Mouse (Mus musculus) midbrain, postnatal 0 days (tissue): Measurements from ENCODE around the gene Chst13. TPM values are rescaled to one million over a fixed set of nuclear protein-coding genes. Genes with fewer than 3 reads are reported as not detected.

Source experiments
- ATAC-seq: fragments of 200-750 bp; cut with Nextera tagmentation; 2 replicates; pipeline ENCODE4 v1.8.0; 2017; ENCODE audit warnings: moderate number of reproducible peaks, mild to moderate bottlenecking, moderate TSS enrichment, moderate library complexity; ENCODE audit not compliant: low FRiP score
- DNase-seq: peaks from one replicate; pipeline ENCODE4 v3.0.0-alpha.2; 2015; ENCODE audit warnings: low spot score
- H3K27ac ChIP-seq: fragments of 300-500 bp; sonication (generic); 2 replicates; pipeline ENCODE4 v1.5.1; 2014; ENCODE audit warnings: low read depth, mild to moderate bottlenecking, low read length, mixed read lengths
- H3K27me3 ChIP-seq: fragments of 300-500 bp; sonication (generic); 2 replicates; pipeline ENCODE4 v1.6.1; 2014; ENCODE audit warnings: low read length, control low read depth, mixed read lengths; ENCODE audit not compliant: insufficient read depth
- H3K36me3 ChIP-seq: fragments of 300-500 bp; sonication (generic); 2 replicates; pipeline ENCODE4 v1.6.1; 2014; ENCODE audit warnings: low read length, control low read depth, mixed read lengths; ENCODE audit not compliant: insufficient read depth
- H3K4me1 ChIP-seq: fragments of 300-500 bp; sonication (generic); 2 replicates; pipeline ENCODE4 v1.6.1; 2014; ENCODE audit warnings: mild to moderate bottlenecking, control low read depth, antibody characterized with exemption, low read length, mixed read lengths; ENCODE audit not compliant: insufficient read depth
- H3K4me2 ChIP-seq: fragments of 300-500 bp; sonication (generic); 2 replicates; pipeline ENCODE4 v1.6.1; 2014; ENCODE audit warnings: low read depth, mild to moderate bottlenecking, low read length, mixed read lengths; ENCODE audit not compliant: poor library complexity, severe bottlenecking
- H3K4me3 ChIP-seq: fragments of 300-500 bp; sonication (generic); 2 replicates; pipeline ENCODE4 v1.5.1; 2014; ENCODE audit warnings: low read depth, mild to moderate bottlenecking, low read length, moderate library complexity
- H3K9ac ChIP-seq: fragments of 300-500 bp; sonication (generic); replicated peaks from 2 replicates; pipeline ENCODE4 v1.6.1; 2014; ENCODE audit warnings: mild to moderate bottlenecking, low read length, moderate library complexity, mixed read lengths; ENCODE audit not compliant: poor library complexity, severe bottlenecking
- H3K9me3 ChIP-seq: fragments of 300-500 bp; sonication (generic); 2 replicates; pipeline ENCODE4 v1.6.1; 2016; ENCODE audit warnings: low read length, control low read depth
- CTCF ChIP-seq: IDR thresholded peaks from 2 replicates; pipeline ENCODE4 v1.5.1; 2016; ENCODE audit warnings: antibody characterized with exemption, mild to moderate bottlenecking
- WGBS: fragments of 180-500 bp; shearing (Covaris S2); extraction: QIAGEN DNeasy Blood & Tissue Kit; methylation state at CpG from one replicate; pipeline ENCODE4 v1.1.7; 2014; 5-methylcytosine and 5-hydroxymethylcytosine counted together
- polyA plus RNA-seq: library from polyadenylated mRNA; unstranded; fragments of >200 nt; fragmentation: Nextera tagmentation; extraction: Ambion mirVana; gene quantifications from 2 replicates; pipeline ENCODE4 v1.2.1, GENCODE M21; 2015
- total RNA-seq: library from RNA; depleted of rRNA; stranded (reverse); fragments of >200 nt; gene quantifications from 2 replicates; pipeline ENCODE4 v1.2.3, GENCODE M21; 2014

Gene Chst13
- total and polyA plus RNA-seq, 2 experiments from 2014 or later = 0.44 TPM; not detected in 1

DNA sequence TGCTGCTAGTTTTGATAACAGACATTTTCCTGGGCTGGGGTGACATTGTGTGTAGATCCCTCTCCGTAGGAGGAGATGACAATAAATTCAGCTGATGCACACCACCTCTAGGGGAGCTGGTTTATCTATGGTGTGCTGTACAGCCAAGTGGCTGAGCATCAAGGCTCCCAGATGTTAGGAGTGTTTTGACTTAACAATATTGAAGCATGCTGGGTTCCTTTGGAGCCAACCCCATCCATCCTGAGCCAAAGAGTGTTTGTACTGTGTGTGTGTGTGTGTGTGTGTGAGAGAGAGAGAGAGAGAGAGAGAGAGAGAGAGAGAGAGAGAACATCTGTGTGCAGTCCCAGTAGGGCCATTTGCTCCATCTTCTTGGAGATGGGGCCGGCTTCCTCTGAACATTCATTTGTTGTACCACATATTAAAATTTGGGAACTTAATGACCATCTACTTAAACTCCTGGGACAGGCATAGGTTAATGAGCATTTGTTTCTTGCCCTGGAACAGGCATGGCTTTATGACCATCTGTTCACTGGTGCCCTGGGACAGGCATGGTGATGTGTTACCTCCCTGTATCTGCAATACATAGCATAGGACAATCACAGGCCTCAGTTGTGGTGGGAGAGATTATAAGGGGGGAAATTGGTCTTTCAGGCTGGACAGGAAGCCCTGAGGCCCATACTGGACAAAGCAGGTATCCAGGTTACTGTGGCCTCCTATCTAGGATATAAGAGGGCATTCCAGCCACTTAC lies 7.3 kb downstream of the Chst13 start:
- no peak for ATAC-seq
- Histone ChIP-seq H3K27me3 (no peaks in the 10 kb centered on the region), H3K9me3 (no peaks in the 10 kb centered on the region)

DNA sequence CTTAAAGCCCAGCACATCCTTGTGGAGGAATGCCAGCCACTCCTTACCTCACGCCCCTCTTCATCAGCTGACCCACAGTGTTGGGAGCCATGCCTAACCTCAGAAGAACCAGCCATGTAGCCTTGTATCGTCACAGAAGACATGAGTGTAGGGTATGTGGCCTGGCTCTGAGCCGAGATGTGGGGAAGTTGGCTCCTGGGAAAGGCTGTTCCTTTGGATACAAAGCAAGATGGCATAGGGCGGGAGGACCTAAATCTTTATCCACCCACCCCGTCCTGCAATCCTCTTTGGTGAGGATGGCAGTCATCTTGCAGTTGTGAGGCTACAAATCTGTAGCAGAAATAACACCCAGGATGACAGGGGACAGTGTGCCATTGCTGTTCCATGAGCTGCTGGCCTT lies 9.0 kb downstream of the Chst13 start:
- WGBS = 80% methylated on average over 5 of the region's 5 CpGs
- no peak for ATAC-seq

More for the DNA sequence above, 7.3 kb downstream of the Chst13 start:
- 75% methylated on average over 2 of the region's 2 CpGs for WGBS
- Histone ChIP-seq H3K27ac (no peak overlapping the region), H3K4me3 (no peak overlapping the region), H3K36me3 (no peaks in the 10 kb centered on the region), H3K9ac (no peak overlapping the region), H3K4me2 (no peak overlapping the region), H3K4me1 (no peaks in the 10 kb centered on the region)
- TF ChIP-seq CTCF = no peak
- peak; percentile 10 for DNase-seq

DNA sequence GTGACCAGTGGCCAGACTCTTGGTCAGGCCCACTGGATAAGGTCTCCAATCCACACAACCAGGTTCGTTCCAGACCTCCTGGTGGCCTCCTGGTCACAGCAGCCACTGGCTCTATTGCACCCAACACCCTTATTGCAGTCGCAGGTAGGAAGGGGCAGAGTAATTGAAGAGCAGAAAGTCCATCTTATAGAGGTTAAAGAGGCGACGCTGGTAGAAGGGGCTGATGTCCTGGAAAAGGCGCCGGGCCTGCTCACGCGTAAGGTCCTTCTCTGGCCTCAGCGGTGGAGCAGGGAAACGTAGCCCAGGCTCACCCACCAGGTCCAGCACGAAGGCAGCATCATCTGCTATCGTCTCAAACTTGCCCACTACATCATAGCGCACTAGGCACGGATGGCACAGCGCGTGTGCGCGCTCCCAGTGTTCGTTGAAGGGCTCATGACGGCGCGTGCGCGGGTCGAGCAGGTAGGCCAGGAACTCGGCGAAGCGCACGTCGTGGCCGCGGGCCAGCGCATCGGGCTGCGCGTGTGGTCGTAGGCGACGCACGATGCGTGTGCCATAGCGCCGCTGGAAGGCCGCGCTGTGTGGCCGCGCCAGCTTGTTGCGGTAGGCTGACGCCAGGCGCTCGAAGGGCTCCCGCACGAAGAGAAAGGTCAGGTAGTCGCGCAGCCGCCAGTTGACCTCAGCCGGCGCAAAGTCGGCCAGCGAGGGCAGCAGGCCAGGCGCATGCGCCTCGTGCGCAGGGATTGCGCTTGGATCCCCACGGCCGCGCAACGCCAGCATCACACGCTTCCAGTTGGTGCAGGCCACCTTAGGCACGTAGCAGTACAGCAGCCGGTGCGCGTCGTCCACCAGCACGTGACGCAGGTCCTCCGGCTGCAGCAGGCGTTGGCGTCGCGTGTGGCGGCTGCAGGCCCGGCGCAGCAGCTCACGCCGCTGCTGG lies 15.9 kb downstream of the Chst13 start:
- TF ChIP-seq CTCF = no peak
- 0 out of 2 replicates have a peak, but pooled peaks cover 8% of the 10 kb centered on the region for H3K9me3 ChIP-seq
- 88% methylated on average over 87 of the region's 87 CpGs for WGBS
- H3K27ac ChIP-seq = no peak overlapping the region
- DNase-seq (no peak), ATAC-seq (no peak)
- H3K27me3 ChIP-seq = no peaks in the 10 kb centered on the region
- H3K36me3 ChIP-seq = no peaks in the 10 kb centered on the region
- no peak overlapping the region for H3K9ac ChIP-seq
- H3K4me1 ChIP-seq = no peaks in the 10 kb centered on the region
- no peak overlapping the region for H3K4me2 ChIP-seq
- H3K4me3 ChIP-seq = no peak overlapping the region

More for the DNA sequence above, 9.0 kb downstream of the Chst13 start:
- Histone ChIP-seq H3K27me3 (no peaks in the 10 kb centered on the region), H3K4me3 (no peak overlapping the region), H3K4me1 (no peaks in the 10 kb centered on the region), H3K9me3 (no peaks in the 10 kb centered on the region), H3K4me2 (no peak overlapping the region), H3K9ac (no peak overlapping the region), H3K27ac (no peak overlapping the region), H3K36me3 (no peaks in the 10 kb centered on the region)
- TF ChIP-seq CTCF = no peak
- DNase-seq = no peak

DNA sequence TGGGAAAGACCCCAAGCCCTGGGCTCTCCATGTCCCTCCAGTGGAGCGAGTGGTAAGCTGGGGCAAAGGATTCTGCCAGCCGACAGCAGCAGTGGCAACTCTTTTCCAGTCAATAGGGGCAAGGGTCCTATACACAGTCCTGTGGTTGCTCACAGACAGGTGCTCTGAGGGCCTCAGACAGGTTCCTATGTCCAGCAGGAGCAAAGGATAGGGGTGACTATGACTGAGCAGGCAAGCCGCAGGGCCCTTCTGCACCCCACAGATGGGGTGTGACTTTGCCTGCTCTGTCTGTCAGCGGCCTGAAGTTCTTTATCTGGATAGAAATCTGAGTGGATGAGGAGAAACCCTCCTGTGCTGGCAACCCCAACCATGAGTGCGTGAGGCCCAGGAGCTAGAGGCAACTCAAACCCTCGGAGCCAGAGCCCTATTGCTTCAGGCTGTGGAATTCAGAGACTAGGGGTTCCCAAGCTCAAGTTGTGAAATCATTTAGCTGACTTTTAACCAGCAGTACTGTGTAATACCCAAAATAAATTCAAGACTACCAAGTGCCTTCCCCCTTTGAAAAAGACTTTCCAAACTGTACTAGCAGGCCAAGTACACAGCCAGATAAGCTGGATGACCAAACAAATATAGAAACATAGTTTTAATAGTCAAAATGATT lies 18.5 kb downstream of the Chst13 start:
- 0 out of 2 replicates have a peak, but pooled peaks cover 8% of the 10 kb centered on the region for H3K9me3 ChIP-seq
- no peak overlapping the region for H3K9ac ChIP-seq
- ATAC-seq (no peak), DNase-seq (no peak)
- 85% methylated on average over 6 of the region's 6 CpGs for WGBS
- TF ChIP-seq CTCF = no peak
- no peaks in the 10 kb centered on the region for H3K27me3 ChIP-seq
- no peak overlapping the region for H3K4me2 ChIP-seq
- no peaks in the 10 kb centered on the region for H3K36me3 ChIP-seq
- no peaks in the 10 kb centered on the region for H3K4me1 ChIP-seq
- no peak overlapping the region for H3K27ac ChIP-seq
- no peak overlapping the region for H3K4me3 ChIP-seq

DNA sequence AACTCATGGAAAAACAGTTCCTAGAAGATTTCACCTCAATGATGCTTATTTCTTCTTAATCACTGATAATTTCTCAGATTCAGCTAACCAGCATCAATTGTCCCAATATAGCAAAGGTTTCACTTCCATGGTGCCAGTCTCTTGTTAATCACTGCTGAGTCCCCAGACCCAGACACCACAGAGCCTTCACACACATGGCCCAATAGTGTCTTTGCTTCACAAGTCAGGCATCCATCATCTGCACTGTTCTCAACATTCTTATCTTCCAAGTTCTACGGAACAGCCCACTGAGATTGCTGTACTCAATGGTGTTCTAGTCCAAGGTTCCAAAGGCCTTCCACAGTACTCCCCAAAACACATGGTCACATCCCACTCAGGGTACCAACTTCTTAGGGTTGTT lies 24.1 kb downstream of the Chst13 start, which contains the start of gene BC048671:
Gene BC048671 (plus strand): TSS at position 301 of the 400 bp plus-strand sequence.
- DNase-seq (no peak), ATAC-seq (no peak)
- no peak within 1 kb of the TSS for H3K4me2 ChIP-seq
- H3K27ac ChIP-seq = no peak within 1 kb of the TSS
- 97% methylated on average over 1 of the region's 1 CpGs for WGBS
- no peak within 1 kb of the TSS for H3K9ac ChIP-seq
- H3K4me1 ChIP-seq = no peaks in the 10 kb centered on the region
- no peaks in the 10 kb centered on the region for H3K9me3 ChIP-seq
- no peak for TF ChIP-seq CTCF
- H3K27me3 ChIP-seq = no peaks in the 10 kb centered on the region
- no peaks in the 10 kb centered on the region for H3K36me3 ChIP-seq
- H3K4me3 ChIP-seq = no peak within 1 kb of the TSS
